Mouse (Mus musculus) midbrain, embryonic 14.5 days (tissue): ENCODE data around the gene Map2k5. TPM values are rescaled to one million over a fixed set of nuclear protein-coding genes. Genes with fewer than 3 reads are reported as not detected.

ENCODE experiments used
- ATAC-seq: fragments of 200-750 bp; cut with Nextera tagmentation; 2 replicates; pipeline ENCODE4 v1.8.0; 2017; ENCODE audit warnings: moderate number of reproducible peaks, moderate library complexity; ENCODE audit not compliant: low FRiP score, low TSS enrichment
- DNase-seq: peaks from one replicate; pipeline ENCODE4 v3.0.0-alpha.2; 2015
- H3K27ac ChIP-seq: fragments of 300-500 bp; sonication (generic); replicated peaks from 2 replicates; pipeline ENCODE4 v1.5.1; 2014; ENCODE audit warnings: mild to moderate bottlenecking, low read depth, low read length, moderate library complexity
- H3K27me3 ChIP-seq: fragments of 300-500 bp; sonication (generic); 2 replicates; pipeline ENCODE4 v1.6.1; 2014; ENCODE audit warnings: low read length, control low read depth, mixed read lengths; ENCODE audit not compliant: control insufficient read depth, insufficient read depth
- H3K36me3 ChIP-seq: fragments of 300-500 bp; sonication (generic); 2 replicates; pipeline ENCODE4 v1.6.1; 2014; ENCODE audit warnings: low read length, control low read depth; ENCODE audit not compliant: control insufficient read depth, insufficient read depth
- H3K4me1 ChIP-seq: fragments of 300-500 bp; sonication (generic); 2 replicates; pipeline ENCODE4 v1.6.1; 2014; ENCODE audit warnings: mild to moderate bottlenecking, antibody characterized with exemption, low read length, control low read depth; ENCODE audit not compliant: control insufficient read depth, insufficient read depth
- H3K4me2 ChIP-seq: fragments of 300-500 bp; sonication (generic); 2 replicates; pipeline ENCODE4 v1.6.1; 2014; ENCODE audit warnings: mild to moderate bottlenecking, low read length, moderate library complexity
- H3K4me3 ChIP-seq: fragments of 300-500 bp; sonication (generic); replicated peaks from 2 replicates; pipeline ENCODE4 v1.5.1; 2014; ENCODE audit warnings: low read depth, low read length
- H3K9ac ChIP-seq: fragments of 300-500 bp; sonication (generic); replicated peaks from 2 replicates; pipeline ENCODE4 v1.6.1; 2014; ENCODE audit warnings: mild to moderate bottlenecking, low read length, moderate library complexity
- H3K9me3 ChIP-seq: fragments of 300-500 bp; sonication (generic); 2 replicates; pipeline ENCODE4 v1.6.1; 2016; ENCODE audit warnings: low read length, control low read depth, mixed read lengths; ENCODE audit not compliant: control insufficient read depth
- WGBS: fragments of 180-500 bp; shearing (Covaris S2); extraction: QIAGEN DNeasy Blood & Tissue Kit; methylation state at CpG from one replicate; pipeline ENCODE4 v1.1.7; 2014; 5-methylcytosine and 5-hydroxymethylcytosine counted together
- polyA plus RNA-seq: library from polyadenylated mRNA; unstranded; fragments of >200 nt; fragmentation: Nextera tagmentation; extraction: Ambion mirVana; gene quantifications from 2 replicates; pipeline ENCODE4 v1.2.1, GENCODE M21; 2014

Map2k5 gene
- polyA plus RNA-seq, 1 experiment from 2014 or later = 43.9 TPM

- 0 out of 2 replicates have a peak, but pooled peaks cover 5% of the 10 kb centered on the region for H3K36me3 ChIP-seq
- ATAC-seq = no peak
- DNase-seq = no peak
- H3K4me3 ChIP-seq = no peak overlapping the region
- H3K4me2 ChIP-seq = no peak overlapping the region
- no peak overlapping the region for H3K27ac ChIP-seq
- no peaks in the 10 kb centered on the region for H3K27me3 ChIP-seq
- H3K9me3 ChIP-seq = peaks cover 4% of the 10 kb centered on the region; the same call in 1 of the 2 replicates
- H3K4me1 ChIP-seq = peaks cover 17% of the 10 kb centered on the region
- H3K9ac ChIP-seq = no peak overlapping the region
- WGBS = 100% methylated on average over 3 of the region's 3 CpGs
Measured at GRCm38 (mm10) chr9:63298656-63299055, 79.0 kb downstream of the Map2k5 start.

DNA sequence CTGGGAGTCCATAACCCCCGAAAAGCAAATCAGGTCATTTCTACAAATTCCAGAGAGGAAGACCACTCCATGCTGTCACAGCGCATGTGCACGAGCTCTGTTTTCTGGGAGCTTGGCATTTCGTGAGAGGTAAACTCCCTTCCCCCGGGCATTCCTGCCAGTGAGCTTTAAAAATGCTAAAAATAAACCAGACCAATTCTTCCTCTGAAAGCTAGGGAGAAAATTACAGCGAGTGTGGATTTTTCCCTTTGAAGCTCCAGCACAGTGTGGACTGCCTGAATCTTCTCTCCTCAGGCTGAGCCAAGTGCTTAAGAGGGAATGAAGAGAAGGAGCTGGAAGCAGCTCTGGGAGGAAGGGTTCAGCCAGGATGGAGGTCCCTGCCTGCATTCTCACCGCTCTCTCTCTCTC is 82.1 kb downstream of the Map2k5 start:
- H3K4me2 ChIP-seq = peak overlapping the region; percentile 30
- no peak overlapping the region for H3K4me3 ChIP-seq
- peak overlapping the region; percentile 66 for H3K27ac ChIP-seq
- peaks cover 3% of the 10 kb centered on the region; the same call in 1 of the 2 replicates for H3K36me3 ChIP-seq
- peaks cover 4% of the 10 kb centered on the region; the same call in 1 of the 2 replicates for H3K9me3 ChIP-seq
- peaks cover 17% of the 10 kb centered on the region for H3K4me1 ChIP-seq
- H3K9ac ChIP-seq = peak overlapping the region; percentile 12; the same call in 1 of the 2 replicates
- DNase-seq (peak; percentile 62), ATAC-seq (no peak)
- 57% methylated on average over 7 of the region's 7 CpGs for WGBS
- no peaks in the 10 kb centered on the region for H3K27me3 ChIP-seq

GRCm38 (mm10) chr9:63294846-63295245 is 82.9 kb downstream of the Map2k5 start:
- H3K27me3 ChIP-seq = no peaks in the 10 kb centered on the region
- H3K4me3 ChIP-seq = no peak overlapping the region
- ATAC-seq (no peak), DNase-seq (no peak)
- H3K9ac ChIP-seq = no peak overlapping the region
- H3K4me2 ChIP-seq = no peak overlapping the region
- H3K4me1 ChIP-seq = peaks cover 17% of the 10 kb centered on the region
- H3K36me3 ChIP-seq = peaks cover 3% of the 10 kb centered on the region; the same call in 1 of the 2 replicates
- H3K9me3 ChIP-seq = no peaks in the 10 kb centered on the region
- 84% methylated on average over 6 of the region's 6 CpGs for WGBS
- no peak overlapping the region for H3K27ac ChIP-seq

DNA sequence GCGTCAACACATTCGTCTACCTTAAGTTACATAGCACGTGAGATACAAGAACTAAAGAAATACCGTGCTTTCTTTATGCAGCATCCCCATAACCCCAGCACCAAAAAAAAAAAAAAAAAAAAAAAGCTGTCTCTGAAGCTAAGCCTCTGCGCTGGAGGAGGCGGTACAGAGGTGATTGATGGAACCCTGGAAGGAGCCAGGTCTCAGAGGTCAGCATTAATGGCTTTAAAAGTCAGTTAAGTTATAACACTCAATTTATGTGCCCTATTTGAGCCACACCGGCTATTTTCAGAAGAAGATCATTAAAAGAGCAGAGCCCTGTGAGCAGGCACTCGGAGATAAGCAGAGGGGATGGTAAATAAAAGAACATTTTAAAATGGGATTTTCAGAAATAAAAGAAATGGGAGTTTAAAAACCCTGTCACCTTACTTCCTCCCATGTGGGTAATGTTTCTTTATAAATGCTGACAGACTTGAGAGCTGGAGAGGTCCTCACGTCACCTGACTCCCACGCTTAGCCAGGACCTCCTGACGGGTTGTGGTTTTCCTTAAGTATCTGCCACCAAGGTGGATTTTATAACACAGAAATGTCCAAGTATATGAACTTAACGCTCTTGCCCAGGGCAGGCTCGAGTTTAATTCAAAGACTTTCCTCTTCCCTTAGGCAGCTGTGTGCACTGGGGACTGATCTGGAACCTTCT is 83.8 kb downstream of the Map2k5 start:
- WGBS = 42% methylated on average over 13 of the region's 13 CpGs
- ATAC-seq (no peak), DNase-seq (no peak)
- no peak overlapping the region for H3K27ac ChIP-seq
- H3K4me1 ChIP-seq = peaks cover 17% of the 10 kb centered on the region
- H3K9ac ChIP-seq = no peak overlapping the region
- H3K4me3 ChIP-seq = no peak overlapping the region
- no peak overlapping the region for H3K4me2 ChIP-seq
- no peaks in the 10 kb centered on the region for H3K9me3 ChIP-seq
- H3K36me3 ChIP-seq = peaks cover 3% of the 10 kb centered on the region; the same call in 1 of the 2 replicates
- H3K27me3 ChIP-seq = no peaks in the 10 kb centered on the region

DNA sequence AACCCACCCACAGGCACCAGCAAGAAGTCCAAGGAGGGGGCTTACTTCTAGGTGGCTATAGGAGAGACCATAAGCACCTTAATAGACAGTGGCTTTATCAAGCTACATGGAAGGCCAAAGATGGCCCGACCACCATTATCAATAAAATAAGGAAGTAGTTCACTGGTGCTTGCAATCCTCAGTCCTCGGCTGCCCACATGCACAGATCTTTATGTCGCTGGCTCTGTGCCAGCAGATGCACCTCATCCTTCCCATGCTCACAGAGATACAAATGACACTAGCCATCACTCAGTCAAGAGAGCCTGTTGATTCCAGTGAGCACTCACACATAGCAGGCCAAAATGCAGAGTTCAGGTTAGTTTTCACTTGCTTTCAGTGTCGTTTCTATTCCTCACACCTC is 89.0 kb downstream of the Map2k5 start:
- H3K4me1 ChIP-seq = peaks cover 8% of the 10 kb centered on the region; the same call in 1 of the 2 replicates
- H3K4me3 ChIP-seq = no peak overlapping the region
- ATAC-seq (no peak), DNase-seq (no peak)
- H3K27ac ChIP-seq = no peak overlapping the region
- H3K9ac ChIP-seq = no peak overlapping the region
- H3K9me3 ChIP-seq = no peaks in the 10 kb centered on the region
- peaks cover 3% of the 10 kb centered on the region; the same call in 1 of the 2 replicates for H3K36me3 ChIP-seq
- H3K4me2 ChIP-seq = no peak overlapping the region
- WGBS = 90% methylated on average over 4 of the region's 4 CpGs
- no peaks in the 10 kb centered on the region for H3K27me3 ChIP-seq

- DNase-seq (peak; percentile 51), ATAC-seq (no peak)
- Histone ChIP-seq H3K9me3 (no peaks in the 10 kb centered on the region), H3K4me3 (no peak overlapping the region), H3K9ac (no peak overlapping the region), H3K4me1 (peaks cover 8% of the 10 kb centered on the region; the same call in 1 of the 2 replicates), H3K27ac (no peak overlapping the region), H3K4me2 (no peak overlapping the region), H3K36me3 (no peaks in the 10 kb centered on the region), H3K27me3 (no peaks in the 10 kb centered on the region)
- WGBS = 75% methylated on average over 9 of the region's 9 CpGs
Measured at GRCm38 (mm10) chr9:63284392-63284791, 93.3 kb downstream of the Map2k5 start.

- no peak overlapping the region for H3K4me3 ChIP-seq
- DNase-seq = no peak
- no peaks in the 10 kb centered on the region for H3K9me3 ChIP-seq
- no peak for ATAC-seq
- H3K4me2 ChIP-seq = no peak overlapping the region
- H3K9ac ChIP-seq = no peak overlapping the region
- no peak overlapping the region for H3K27ac ChIP-seq
- H3K4me1 ChIP-seq = peaks cover 8% of the 10 kb centered on the region; the same call in 1 of the 2 replicates
- no peaks in the 10 kb centered on the region for H3K27me3 ChIP-seq
- no peaks in the 10 kb centered on the region for H3K36me3 ChIP-seq
- 99% methylated on average over 7 of the region's 7 CpGs for WGBS
Measured at GRCm38 (mm10) chr9:63281996-63282395, 95.7 kb downstream of the Map2k5 start.

DNA sequence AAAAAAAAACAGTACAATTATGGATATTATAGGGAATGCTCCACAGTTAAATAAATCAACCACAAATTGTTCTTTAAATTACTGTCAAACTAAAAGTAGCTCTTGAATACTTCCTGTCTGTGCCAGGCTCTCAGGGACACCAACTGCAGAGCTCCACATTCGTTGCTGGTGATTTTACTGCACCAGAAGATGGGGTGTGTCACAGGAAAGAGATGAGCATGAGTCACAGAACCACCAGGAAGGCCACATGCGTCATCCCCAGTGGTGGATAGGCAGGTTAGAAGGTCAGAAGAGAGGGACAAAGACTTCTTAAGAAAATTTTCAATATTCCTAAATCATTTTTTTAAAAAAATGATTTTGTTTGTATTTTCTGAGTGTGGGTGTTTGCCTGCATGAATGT is 96.6 kb downstream of the Map2k5 start:
- DNase-seq (no peak), ATAC-seq (no peak)
- no peaks in the 10 kb centered on the region for H3K36me3 ChIP-seq
- no peak overlapping the region for H3K9ac ChIP-seq
- no peak overlapping the region for H3K27ac ChIP-seq
- H3K4me2 ChIP-seq = no peak overlapping the region
- 90% methylated on average over 2 of the region's 2 CpGs for WGBS
- no peak overlapping the region for H3K4me3 ChIP-seq
- no peaks in the 10 kb centered on the region for H3K27me3 ChIP-seq
- no peaks in the 10 kb centered on the region for H3K9me3 ChIP-seq
- peaks cover 8% of the 10 kb centered on the region; the same call in 1 of the 2 replicates for H3K4me1 ChIP-seq

GRCm38 (mm10) chr9:63273781-63274180 is 103.9 kb downstream of the Map2k5 start:
- Histone ChIP-seq H3K4me1 (no peaks in the 10 kb centered on the region), H3K4me2 (no peak overlapping the region), H3K9ac (no peak overlapping the region), H3K27me3 (no peaks in the 10 kb centered on the region), H3K9me3 (no peaks in the 10 kb centered on the region), H3K36me3 (0 out of 2 replicates have a peak, but pooled peaks cover 2% of the 10 kb centered on the region), H3K4me3 (no peak overlapping the region), H3K27ac (no peak overlapping the region)
- 94% methylated on average over 6 of the region's 6 CpGs for WGBS
- no peak for DNase-seq
- no peak for ATAC-seq
